Comparison of ENCODE assay signal across 23 mouse cellular contexts in genomic region chr6:129747654-129748032, GRCm38 (mm10). TPM values are rescaled to one million over a fixed set of nuclear protein-coding genes. Genes with fewer than 3 reads are reported as not detected.
A peak's percentile ranks its signal among the peaks of the same experiment; 100 is the strongest.
DNase-seq lines count a peak whose midpoint lies in the region; ATAC-seq lines count a peak whose summit lies in the region.
"Had no signal": no experiment of that assay in that cellular context is flagged by ENCODE, and none has a peak within 500 bp of the region (broad histone marks: within the 10 kb centered on the region; RNA-seq: fewer than 3 reads in every experiment).

No protein-coding gene starts in this region.

- no peaks in the 10 kb centered on the region for H3K36me3 ChIP-seq in splenic B cell, adult 2 months (ENCODE audit: control insufficient read depth, insufficient read depth, low read length, poor library complexity, severe bottlenecking)
- H3K36me3 ChIP-seq: embryonic facial prominence, embryonic 12.5 days; forebrain, embryonic 15.5 days; heart, embryonic 13.5 days; hindbrain, embryonic 12.5 days had no signal

- H3K27me3 ChIP-seq in splenic B cell, adult 2 months (ENCODE audit: control insufficient read depth, insufficient read depth, low read length, poor library complexity, severe bottlenecking), result no peaks in the 10 kb centered on the region
- H3K27me3 ChIP-seq: embryonic facial prominence, embryonic 12.5 days; forebrain, embryonic 15.5 days; heart, embryonic 13.5 days; hindbrain, embryonic 12.5 days; Patski had no signal

- peak; percentile 68 for ATAC-seq in granulocyte monocyte progenitor cell, adult 5-6 weeks (replicated peaks; ENCODE audit: poor library complexity, severe bottlenecking)
- ATAC-seq: CD4-positive, CD25-positive, alpha-beta regulatory T cell, adult 4 months; forebrain, embryonic 15.5 days; hindbrain, embryonic 16.5 days; inflammation-experienced regulatory T-cells, adult 6 months; Patski had no signal

- peak; percentile 4 to 7 for DNase-seq in CD8-positive naive resting alpha-beta T cell, adult 2 months (ENCODE audit: low read depth in 2 of 2, low spot score in 2 of 2)
- peak; percentile 5 to 13 for DNase-seq in monocyte, adult 2 months (ENCODE audit: low read depth in 1 of 2, low spot score in 2 of 2)
- DNase-seq in splenic B cell, adult 2 months (ENCODE audit: low read depth, low spot score), result peak; percentile 2
- no peak for DNase-seq in gastrocnemius, adult 8-10 months (ENCODE audit: low spot score in 2 of 2)
- no peak for DNase-seq in thymus, postnatal 14 days
- DNase-seq in ovary, postnatal 36 days (ENCODE audit: low spot score), result no peak
- DNase-seq: adrenal gland, adult 2 months; adrenal gland, postnatal 25 days; cerebellum, adult 11 months; cerebellum, adult 8-10 months; cerebellum, postnatal 14 days; gastrocnemius, postnatal 14 days; heart, postnatal 36 days had no signal

RNA-seq across cellular contexts. Expression of gene Klri2, which starts 7.4 kb away (rescaled TPM):
- not detected in 2 replicates for total RNA-seq in granulocyte monocyte progenitor cell, adult 5-6 weeks (2014; fragmentation: Nextera tagmentation)
- total RNA-seq in granulocyte monocyte progenitor cell, adult 5-6 weeks (2017), result not detected in 2 replicates
- total RNA-seq in gastrocnemius, adult 8-10 months (2022), result not detected
- total RNA-seq: adrenal gland, postnatal 25 days; gastrocnemius, postnatal 14 days; heart, postnatal 36 days; MEL had no signal

RNA-seq across cellular contexts. Expression of gene Klri1, which starts 30.7 kb away (rescaled TPM):
- total RNA-seq in granulocyte monocyte progenitor cell, adult 5-6 weeks (2014; fragmentation: Nextera tagmentation), result not detected in 2 replicates
- not detected in 2 replicates for total RNA-seq in granulocyte monocyte progenitor cell, adult 5-6 weeks (2017)
- not detected for total RNA-seq in gastrocnemius, adult 8-10 months (2022)
- total RNA-seq: adrenal gland, adult 2 months; adrenal gland, postnatal 25 days; gastrocnemius, postnatal 14 days; heart, postnatal 36 days; MEL had no signal

RNA-seq across cellular contexts. Expression of gene Gm156, which starts 36.4 kb away (rescaled TPM):
- total RNA-seq in granulocyte monocyte progenitor cell, adult 5-6 weeks (2014; fragmentation: Nextera tagmentation), result not detected in 2 replicates
- total RNA-seq in granulocyte monocyte progenitor cell, adult 5-6 weeks (2017), result not detected in 2 replicates
- not detected for total RNA-seq in gastrocnemius, adult 8-10 months (2022)
- total RNA-seq: adrenal gland, adult 2 months; adrenal gland, postnatal 25 days; gastrocnemius, postnatal 14 days; heart, postnatal 36 days; MEL had no signal

Comparison
In these comparisons a context has a peak if more than half of its experiments do, and no peak if none do; other contexts are left out.
1. DNase-seq: peak in CD8-positive naive resting alpha-beta T cell, adult 2 months (2 of 2), monocyte, adult 2 months (2 of 2) and splenic B cell, adult 2 months (single experiment); none in gastrocnemius, adult 8-10 months (0 of 2), thymus, postnatal 14 days (single experiment) and ovary, postnatal 36 days (single experiment).